Mouse (Mus musculus) midbrain, embryonic 13.5 days (tissue): ENCODE results near the gene Traf2. TPM values are rescaled to one million over a fixed set of nuclear protein-coding genes. Genes with fewer than 3 reads are reported as not detected.

Experiments used
- ATAC-seq: fragments of 200-750 bp; cut with Nextera tagmentation; 2 replicates; pipeline ENCODE4 v1.8.0; 2017; ENCODE audit warnings: mild to moderate bottlenecking, moderate TSS enrichment, moderate library complexity
- H3K27ac ChIP-seq: fragments of 300-500 bp; sonication (generic); 2 replicates; pipeline ENCODE4 v1.5.1; 2015; ENCODE audit warnings: inconsistent platforms, mild to moderate bottlenecking, moderate library complexity
- H3K27me3 ChIP-seq: fragments of 300-500 bp; sonication (generic); 2 replicates; pipeline ENCODE4 v1.6.1; 2015; ENCODE audit warnings: mild to moderate bottlenecking, inconsistent platforms
- H3K36me3 ChIP-seq: fragments of 300-500 bp; sonication (generic); 2 replicates; pipeline ENCODE4 v1.6.1; 2015; ENCODE audit warnings: mild to moderate bottlenecking, inconsistent platforms
- H3K4me1 ChIP-seq: fragments of 300-500 bp; sonication (generic); replicated peaks from 2 replicates; pipeline ENCODE4 v1.6.1; 2015; ENCODE audit warnings: inconsistent platforms
- H3K4me2 ChIP-seq: fragments of 300-500 bp; sonication (generic); replicated peaks from 2 replicates; pipeline ENCODE4 v1.6.1; 2015; ENCODE audit warnings: moderate library complexity, mild to moderate bottlenecking, inconsistent platforms
- H3K4me3 ChIP-seq: fragments of 300-500 bp; sonication (generic); replicated peaks from 2 replicates; pipeline ENCODE4 v1.5.1; 2015; ENCODE audit warnings: mild to moderate bottlenecking, inconsistent platforms
- H3K9ac ChIP-seq: fragments of 300-500 bp; sonication (generic); replicated peaks from 2 replicates; pipeline ENCODE4 v1.6.1; 2015; ENCODE audit warnings: mild to moderate bottlenecking, inconsistent platforms
- H3K9me3 ChIP-seq: fragments of 300-500 bp; sonication (generic); 2 replicates; pipeline ENCODE4 v1.6.1; 2016; ENCODE audit warnings: mild to moderate bottlenecking, inconsistent platforms
- WGBS: fragments of 180-500 bp; shearing (Covaris S2); methylation state at CpG from one replicate; pipeline ENCODE4 v1.1.7; 2015; 5-methylcytosine and 5-hydroxymethylcytosine counted together
- polyA plus RNA-seq: library from polyadenylated mRNA; unstranded; fragments of >200 nt; fragmentation: Nextera tagmentation; extraction: Ambion mirVana; gene quantifications from 2 replicates; pipeline ENCODE4 v1.2.1, GENCODE M21; 2015

The Traf2 gene
- polyA plus RNA-seq, 1 experiment from 2014 or later: 24.1 TPM

DNA sequence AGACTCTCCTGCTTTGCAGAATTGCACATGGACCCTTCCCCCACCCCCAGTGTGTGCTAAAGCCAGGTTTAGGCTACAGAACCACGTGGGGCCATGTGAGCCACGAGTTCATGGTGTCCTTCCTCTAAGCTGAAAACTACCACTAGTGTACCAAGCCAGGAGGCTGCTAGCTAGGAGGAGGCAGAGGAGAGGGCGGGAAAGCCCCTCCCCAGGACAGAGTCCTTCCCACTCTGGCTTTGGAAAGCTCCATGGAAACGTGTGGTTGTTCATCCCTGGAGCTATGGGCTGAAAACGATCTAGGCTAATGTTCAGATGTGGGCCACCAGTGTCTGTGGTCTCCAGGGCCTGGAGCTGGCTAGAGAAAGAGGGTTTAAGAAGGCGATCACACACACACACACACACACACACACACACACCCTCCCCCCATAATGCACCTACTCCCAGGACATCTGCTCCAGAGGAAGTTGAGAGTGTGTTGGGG is 33.9 kb upstream of the Traf2 start:
- Histone ChIP-seq H3K4me3 (peak overlapping the region; percentile 53), H3K27me3 (peaks cover 56% of the 10 kb centered on the region), H3K36me3 (peaks cover 28% of the 10 kb centered on the region), H3K9ac (no peak overlapping the region; the same call in 1 of the 2 replicates), H3K4me2 (peak overlapping the region; percentile 75), H3K27ac (no peak overlapping the region), H3K9me3 (no peaks in the 10 kb centered on the region), H3K4me1 (peaks cover 69% of the 10 kb centered on the region)
- WGBS: 52% methylated on average over 6 of the region's 6 CpGs
- ATAC-seq: no peak

DNA sequence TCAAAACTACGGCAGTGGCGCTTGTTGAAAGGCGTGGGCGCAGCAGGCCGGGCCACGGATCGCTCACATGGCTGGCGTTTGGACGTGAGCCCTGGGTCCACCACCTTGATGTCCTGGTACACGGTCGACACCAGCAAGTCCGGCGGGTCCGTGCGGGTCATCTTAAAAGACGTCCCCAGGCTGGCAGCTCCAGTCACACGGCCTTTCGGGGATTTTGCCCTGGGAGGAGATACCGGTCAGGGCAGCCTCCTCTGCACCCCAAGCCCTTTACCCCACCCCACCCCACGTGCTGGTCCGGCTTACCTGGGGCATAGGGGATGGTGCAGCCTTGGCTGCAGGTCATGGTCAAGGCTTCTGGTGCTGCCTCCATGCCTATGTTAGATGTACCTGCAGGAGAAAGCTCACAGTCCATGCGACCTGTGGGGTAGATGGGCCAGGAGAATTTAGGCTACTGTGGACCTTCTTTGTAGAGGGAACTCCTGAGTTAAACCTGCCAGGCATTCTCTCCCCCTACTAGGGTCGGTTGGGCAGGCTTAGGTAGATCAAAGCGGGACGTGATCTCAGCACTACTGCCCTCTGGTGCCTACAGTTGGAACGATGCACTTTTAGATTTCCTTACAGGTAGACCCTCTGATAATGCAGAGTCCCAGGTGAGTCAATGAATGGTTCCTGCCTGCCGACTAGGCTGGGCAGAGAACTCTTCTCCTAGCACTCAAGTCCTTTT is 33.2 kb upstream of the Traf2 start:
- no peak for ATAC-seq
- no peak overlapping the region for H3K27ac ChIP-seq
- no peaks in the 10 kb centered on the region for H3K9me3 ChIP-seq
- H3K36me3 ChIP-seq: peaks cover 21% of the 10 kb centered on the region
- H3K4me1 ChIP-seq: peaks cover 73% of the 10 kb centered on the region
- H3K9ac ChIP-seq: 0 out of 2 replicates have a peak overlapping the region, but pooled peaks have one; percentile 8
- peak overlapping the region; percentile 53 for H3K4me3 ChIP-seq
- WGBS: 10% methylated on average over 27 of the region's 27 CpGs
- peaks cover 58% of the 10 kb centered on the region for H3K27me3 ChIP-seq
- H3K4me2 ChIP-seq: peak overlapping the region; percentile 75

DNA sequence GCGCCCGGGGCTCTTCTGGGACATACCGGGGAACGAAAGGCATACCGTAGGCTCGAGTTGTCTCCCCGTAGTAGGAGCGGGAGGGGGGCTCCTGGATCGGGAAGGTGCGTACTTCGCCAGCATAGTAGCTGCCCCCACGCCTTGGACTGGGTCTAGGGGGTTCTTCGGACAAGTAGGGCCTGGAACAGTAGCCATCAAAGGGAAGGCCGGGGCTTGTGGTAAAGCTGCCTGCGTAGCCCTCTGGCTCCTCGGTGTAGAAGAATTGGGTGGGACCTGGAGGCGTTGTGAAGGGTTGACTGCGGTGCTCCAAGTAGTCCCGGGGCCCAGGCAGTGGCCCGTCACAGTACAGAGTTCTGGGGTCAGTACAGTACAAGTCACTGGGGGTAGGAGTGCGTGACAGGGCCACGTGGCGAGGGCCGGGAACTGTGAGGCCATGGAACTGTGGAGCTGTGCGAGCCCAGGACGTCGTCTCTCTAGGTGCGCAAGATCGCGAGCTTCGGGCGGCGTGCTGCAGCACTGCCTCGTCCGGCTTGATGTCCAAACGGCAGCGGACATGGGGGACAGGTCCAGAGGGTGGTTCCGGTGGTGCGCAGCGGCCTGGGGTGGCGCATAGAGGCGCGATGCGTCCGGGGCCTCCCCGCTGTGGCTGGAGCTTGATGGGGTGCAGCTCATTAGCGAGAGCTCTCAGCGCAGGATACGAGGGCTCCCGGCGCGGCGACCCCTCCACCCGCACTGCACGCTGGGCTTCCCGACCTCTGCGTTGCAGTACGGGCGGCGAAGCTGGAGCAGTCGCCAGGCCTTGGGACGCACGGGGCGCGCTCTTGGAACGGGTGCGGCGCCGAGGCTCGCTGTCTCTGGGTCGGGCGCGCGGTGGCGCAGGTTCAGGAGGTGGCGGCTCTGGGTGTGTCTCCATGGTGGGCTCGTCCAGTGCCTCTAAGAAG is 32.3 kb upstream of the Traf2 start:
- 6% methylated on average over 77 of the region's 77 CpGs for WGBS
- H3K4me3 ChIP-seq: peak overlapping the region; percentile 16
- peaks cover 58% of the 10 kb centered on the region for H3K27me3 ChIP-seq
- peak overlapping the region; percentile 8 for H3K9ac ChIP-seq
- H3K9me3 ChIP-seq: no peaks in the 10 kb centered on the region
- H3K4me2 ChIP-seq: peak overlapping the region; percentile 24
- no peak for ATAC-seq
- peaks cover 75% of the 10 kb centered on the region for H3K4me1 ChIP-seq
- H3K27ac ChIP-seq: no peak overlapping the region
- peaks cover 13% of the 10 kb centered on the region for H3K36me3 ChIP-seq

DNA sequence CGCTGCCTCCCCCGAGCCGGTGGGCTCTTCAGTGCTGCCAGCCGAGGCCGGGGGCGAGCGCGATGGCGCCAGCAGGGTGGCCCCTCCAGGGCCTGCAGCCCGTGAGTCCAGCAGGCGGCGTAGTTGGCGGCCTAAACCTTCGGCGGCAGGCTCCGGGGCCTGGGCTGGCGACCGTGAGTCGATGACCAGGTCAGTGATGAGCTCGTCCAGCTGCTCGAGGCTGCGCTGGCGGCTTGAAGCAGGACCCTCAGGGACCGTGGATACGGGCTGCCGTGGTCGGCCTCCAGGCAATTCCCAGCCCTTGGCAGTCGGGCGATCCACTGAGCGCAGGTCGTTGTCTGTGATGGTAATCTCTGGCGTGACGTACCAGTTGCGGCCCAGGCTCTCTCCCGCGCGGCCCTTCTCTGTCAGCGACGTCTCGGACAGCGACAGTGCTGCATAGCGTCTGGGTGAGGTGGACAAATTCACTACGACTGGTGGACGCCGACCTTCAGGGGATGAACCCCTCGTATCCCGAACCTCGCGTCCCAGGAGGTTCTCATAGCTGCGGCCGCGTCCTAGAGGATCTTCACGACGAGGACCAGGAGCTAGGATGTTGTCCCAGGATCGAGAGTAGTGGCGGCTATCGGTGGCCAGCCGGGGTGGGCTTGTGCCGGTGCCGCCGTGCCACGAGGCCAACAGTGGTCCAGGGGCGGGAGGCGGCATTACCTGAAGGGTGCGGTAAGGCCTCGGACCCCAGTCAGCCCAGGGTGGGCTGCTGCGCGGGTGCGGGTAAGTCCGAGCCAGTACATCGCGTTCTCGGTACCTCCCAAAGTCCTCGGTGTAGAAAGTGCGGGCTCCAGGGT is 31.4 kb upstream of the Traf2 start:
- Histone ChIP-seq H3K4me1 (peaks cover 79% of the 10 kb centered on the region), H3K9me3 (no peaks in the 10 kb centered on the region), H3K4me2 (peak overlapping the region; percentile 46), H3K27ac (no peak overlapping the region), H3K36me3 (peaks cover 4% of the 10 kb centered on the region), H3K9ac (no peak overlapping the region), H3K4me3 (peak overlapping the region; percentile 23), H3K27me3 (peaks cover 58% of the 10 kb centered on the region)
- 4% methylated on average over 75 of the region's 75 CpGs for WGBS
- no peak for ATAC-seq

DNA sequence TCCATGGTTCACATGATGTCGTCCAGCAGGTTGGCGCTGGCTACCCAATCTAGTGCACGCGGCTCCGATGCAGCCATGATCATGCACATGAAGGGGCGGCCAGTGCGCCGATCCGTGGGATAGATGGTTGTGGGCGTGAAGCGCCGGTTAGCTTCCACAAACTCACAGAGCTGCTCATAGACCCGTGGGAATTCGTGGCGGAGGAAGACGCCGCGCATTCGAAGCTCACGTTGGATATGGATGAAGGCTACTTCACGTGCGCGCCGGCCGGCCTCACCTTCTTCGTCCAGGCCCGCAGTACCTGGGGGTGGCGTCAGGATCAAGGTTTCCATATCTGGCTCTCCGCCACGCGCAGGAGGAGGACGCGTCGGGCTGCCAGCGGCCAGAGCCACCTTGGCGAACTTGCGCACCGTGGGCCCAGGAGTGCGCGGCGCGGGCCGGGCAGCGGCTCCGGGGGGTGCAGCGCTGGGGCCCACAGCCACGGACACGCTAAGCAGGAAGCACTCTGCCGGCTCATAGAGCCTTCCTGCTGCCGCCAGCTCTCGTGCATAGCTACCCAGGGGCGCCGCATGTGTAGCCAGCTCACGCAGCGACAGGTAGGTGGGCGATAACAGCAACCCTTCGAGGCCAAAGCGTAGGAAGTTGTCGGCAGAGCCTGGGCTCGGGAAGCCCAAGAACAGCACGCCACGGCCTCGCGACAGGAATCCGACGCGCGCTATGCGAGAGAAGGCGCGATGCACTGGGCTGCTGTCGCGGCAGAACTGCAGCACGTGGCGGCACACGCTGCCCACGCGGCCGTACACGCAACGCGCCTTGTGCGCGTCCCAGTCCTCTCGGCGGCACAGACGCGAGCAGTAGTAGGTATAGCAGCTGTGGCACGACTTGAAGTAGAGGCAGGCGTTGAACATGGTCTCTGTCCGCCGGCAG is 30.5 kb upstream of the Traf2 start:
- H3K4me3 ChIP-seq: peak overlapping the region; percentile 23
- H3K9me3 ChIP-seq: no peaks in the 10 kb centered on the region
- H3K36me3 ChIP-seq: no peaks in the 10 kb centered on the region
- peaks cover 74% of the 10 kb centered on the region for H3K4me1 ChIP-seq
- H3K27ac ChIP-seq: no peak overlapping the region
- 13% methylated on average over 92 of the region's 92 CpGs for WGBS
- ATAC-seq: no peak
- peak overlapping the region; percentile 46 for H3K4me2 ChIP-seq
- no peak overlapping the region for H3K9ac ChIP-seq
- H3K27me3 ChIP-seq: peaks cover 58% of the 10 kb centered on the region

DNA sequence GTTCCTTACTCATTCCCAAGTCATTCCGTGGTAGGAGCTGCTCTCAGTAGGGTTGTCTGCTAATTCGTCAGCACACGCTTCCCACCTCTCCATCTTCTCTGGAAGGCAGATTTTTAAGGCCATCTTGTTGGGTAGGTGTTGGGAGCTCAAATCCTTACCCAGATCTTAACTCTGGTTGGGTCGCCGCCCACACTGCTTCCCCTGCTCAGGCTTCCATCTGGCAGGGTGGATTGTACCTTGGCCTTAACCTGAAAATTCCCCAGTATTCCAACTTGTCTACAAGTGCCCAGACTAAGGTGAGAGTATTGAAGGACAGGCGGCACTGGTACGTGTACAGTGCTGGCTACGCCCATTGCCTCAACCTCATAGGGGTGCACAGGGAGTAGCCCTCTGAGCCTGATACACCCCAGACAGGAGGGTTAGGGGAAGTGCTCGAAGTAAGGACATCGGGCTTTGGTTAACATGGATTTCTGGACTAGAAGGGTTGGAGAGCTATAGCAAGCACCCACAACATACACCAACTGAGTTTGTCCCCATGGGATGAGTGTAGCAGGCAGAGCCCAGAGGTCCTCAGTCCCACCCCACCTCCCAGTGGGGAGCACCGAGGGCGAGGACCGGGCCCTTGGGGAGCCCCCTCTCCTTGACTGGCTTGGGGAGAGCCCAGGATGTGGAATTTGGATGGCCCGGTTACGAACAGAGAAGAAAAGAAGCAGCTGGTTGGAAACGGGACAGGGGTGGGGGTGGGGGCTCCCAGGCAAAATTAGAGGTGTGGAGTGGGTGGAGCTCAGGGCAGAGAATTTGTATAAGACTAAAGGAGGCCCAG is 29.5 kb upstream of the Traf2 start:
- no peak for ATAC-seq
- no peak overlapping the region for H3K27ac ChIP-seq
- H3K4me3 ChIP-seq: peak overlapping the region; percentile 60
- peak overlapping the region; percentile 97 for H3K4me2 ChIP-seq
- H3K9me3 ChIP-seq: no peaks in the 10 kb centered on the region
- H3K36me3 ChIP-seq: peaks cover 8% of the 10 kb centered on the region; the same call in 1 of the 2 replicates
- peaks cover 58% of the 10 kb centered on the region for H3K27me3 ChIP-seq
- peaks cover 66% of the 10 kb centered on the region for H3K4me1 ChIP-seq
- no peak overlapping the region; the same call in 1 of the 2 replicates for H3K9ac ChIP-seq
- WGBS: 73% methylated on average over 16 of the region's 16 CpGs

DNA sequence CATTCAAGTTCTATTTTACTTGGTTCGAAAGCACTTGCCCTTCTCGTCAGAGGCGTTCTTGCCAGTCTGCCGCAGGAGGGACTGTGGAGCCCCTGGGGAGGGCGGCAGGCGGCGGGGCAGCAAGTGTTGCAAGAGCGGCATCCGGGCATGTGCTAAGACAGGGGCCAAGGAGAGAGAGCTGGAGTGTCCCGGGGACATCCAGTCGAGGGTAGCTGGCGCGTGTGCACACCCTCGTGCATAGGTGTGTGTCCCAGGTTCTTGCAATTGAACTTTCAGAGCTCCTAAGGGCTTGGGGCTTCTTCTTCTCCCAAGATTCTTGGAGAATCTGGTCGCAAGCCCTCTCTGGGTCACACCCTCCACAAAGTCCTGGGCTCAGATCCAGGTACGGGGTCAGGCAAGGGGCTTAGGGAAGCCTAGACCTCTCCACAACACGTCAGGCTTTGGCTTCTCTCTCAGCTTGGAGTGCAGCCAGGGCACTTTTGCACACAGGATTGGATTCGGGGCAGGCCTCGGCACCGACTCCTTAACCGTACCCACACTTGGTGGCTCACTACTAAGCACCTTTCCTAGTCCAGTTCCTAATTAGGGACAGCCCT is 28.8 kb upstream of the Traf2 start:
- peak; percentile 0; the same call in 1 of the 2 replicates for ATAC-seq
- H3K9me3 ChIP-seq: no peaks in the 10 kb centered on the region
- H3K27me3 ChIP-seq: peaks cover 51% of the 10 kb centered on the region
- peak overlapping the region; percentile 67 for H3K9ac ChIP-seq
- WGBS: 14% methylated on average over 21 of the region's 21 CpGs
- peak overlapping the region; percentile 90 for H3K27ac ChIP-seq
- peaks cover 14% of the 10 kb centered on the region for H3K36me3 ChIP-seq
- peaks cover 59% of the 10 kb centered on the region for H3K4me1 ChIP-seq
- H3K4me3 ChIP-seq: peak overlapping the region; percentile 60
- peak overlapping the region; percentile 97 for H3K4me2 ChIP-seq

DNA sequence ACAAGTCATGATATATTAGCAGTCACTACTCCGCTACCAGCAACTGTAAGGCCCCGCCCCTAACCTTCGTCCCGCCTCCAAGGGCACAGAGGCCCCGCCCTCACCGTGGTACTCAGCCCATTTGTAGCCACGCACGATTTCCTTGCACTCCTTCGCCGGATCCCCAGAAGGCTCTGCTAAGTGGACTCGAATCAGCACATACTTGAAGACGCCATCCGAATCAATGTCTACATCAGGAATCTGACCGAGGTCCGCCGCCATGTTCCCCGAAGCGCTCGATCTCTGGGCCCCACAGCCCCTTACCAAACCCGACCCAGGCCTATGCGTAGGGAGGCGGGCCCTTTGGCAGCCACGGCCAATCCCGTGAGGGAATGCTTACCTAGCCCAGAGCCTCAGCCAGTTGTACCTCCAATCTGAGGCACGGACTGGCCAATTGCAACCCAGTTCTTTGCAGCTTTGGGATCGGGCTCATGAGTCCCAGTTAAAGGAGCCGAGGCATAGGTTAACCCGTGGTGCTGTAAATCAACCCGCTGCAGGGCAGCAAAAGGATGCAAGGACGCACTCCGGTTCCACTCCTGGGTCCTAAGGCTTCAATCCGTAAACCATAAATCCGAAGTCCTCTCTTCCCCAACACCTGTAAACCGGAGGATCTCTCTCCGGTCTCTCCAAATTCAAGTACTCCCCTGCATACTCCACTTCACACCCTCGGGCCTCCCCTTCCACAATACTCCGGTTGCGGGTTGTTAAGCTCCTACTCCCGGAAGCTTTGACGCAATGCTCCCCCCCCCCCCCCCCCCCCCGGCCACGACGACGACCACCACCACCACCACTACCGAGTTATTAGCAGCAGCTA is 28.1 kb upstream of the Traf2 start, which contains the start of the genes Mamdc4 and Phpt1:
TSS of gene Mamdc4 (minus strand) at position 267 of the 853 bp plus-strand sequence.
TSS of gene Phpt1 (minus strand) at position 646 of the 853 bp plus-strand sequence.
- Histone ChIP-seq H3K4me3 (peak within 1 kb of the TSS; percentile 60), H3K27me3 (peaks cover 44% of the 10 kb centered on the region), H3K36me3 (peaks cover 21% of the 10 kb centered on the region), H3K4me1 (peaks cover 53% of the 10 kb centered on the region), H3K9me3 (no peaks in the 10 kb centered on the region), H3K9ac (peak within 1 kb of the TSS; percentile 79), H3K27ac (peak within 1 kb of the TSS; percentile 90), H3K4me2 (peak within 1 kb of the TSS; percentile 97)
- 0% methylated on average over 44 of the region's 45 CpGs for WGBS
- ATAC-seq: peak; percentile 99

DNA sequence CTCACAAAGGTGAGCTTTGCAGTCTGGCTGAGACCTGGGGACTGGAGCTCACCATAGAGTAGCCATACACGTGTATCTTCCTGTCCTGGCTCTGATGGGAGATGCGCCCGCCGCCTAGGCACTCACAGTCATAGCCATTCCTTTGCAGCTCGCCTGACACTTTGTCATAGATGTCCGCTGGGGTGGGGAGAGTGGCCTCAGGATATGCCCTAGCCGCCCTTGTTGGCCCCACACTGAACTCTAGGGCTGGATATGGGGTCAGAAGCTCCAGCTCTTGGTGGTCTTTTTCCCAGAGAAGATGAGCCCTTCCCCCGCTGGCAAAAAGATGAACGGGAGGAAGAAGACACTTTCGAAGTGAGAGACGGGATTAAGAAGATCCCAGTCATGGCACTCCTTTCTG is 27.4 kb upstream of the Traf2 start:
- Histone ChIP-seq H3K36me3 (peaks cover 27% of the 10 kb centered on the region), H3K4me3 (peak overlapping the region; percentile 60), H3K9ac (peak overlapping the region; percentile 79), H3K9me3 (no peaks in the 10 kb centered on the region), H3K4me1 (peaks cover 46% of the 10 kb centered on the region), H3K27ac (peak overlapping the region; percentile 90), H3K27me3 (peaks cover 37% of the 10 kb centered on the region), H3K4me2 (peak overlapping the region; percentile 97)
- WGBS: 18% methylated on average over 11 of the region's 11 CpGs
- ATAC-seq: peak; percentile 1
